Mouse (Mus musculus): Measurements from ENCODE around the gene Apol11b. TPM values are rescaled to one million over a fixed set of nuclear protein-coding genes. Genes with fewer than 3 reads are reported as not detected.
"Not testable (repeated sequence)": the region's sequence is repeated elsewhere in the genome, so short reads cannot be mapped to it uniquely, and the experiment has no call there.

Apol11b gene
- total and polyA plus RNA-seq, 2 experiments from 2014 or later: 0.18 to 0.50 TPM

- not testable (repeated sequence) for DNase-seq (ENCODE audit: low spot score); H3K4me1 ChIP-seq (ENCODE audit: control insufficient read depth, insufficient read depth); H3K4me2 ChIP-seq (ENCODE audit: low read depth, low read length); H3K27me3 ChIP-seq (ENCODE audit: control insufficient read depth, insufficient read depth, low read length); H3K4me3 ChIP-seq (ENCODE audit: low read depth, low read length); ATAC-seq (ENCODE audit: insufficient read depth, low read depth); H3K9ac ChIP-seq (replicated peaks; ENCODE audit: low read depth, low read length); H3K36me3 ChIP-seq (replicated peaks; ENCODE audit: control insufficient read depth, insufficient read depth, low read length); H3K27ac ChIP-seq (ENCODE audit: low read depth); H3K9me3 ChIP-seq (replicated peaks; ENCODE audit: control insufficient read depth, low read length)
- WGBS: 57% methylated on average over 9 of the region's 9 CpGs
- TF ChIP-seq CTCF (IDR thresholded peaks at IDR 0.05; ENCODE audit: low read depth): peak; percentile 34
Observed at GRCm38 (mm10) chr15:77628647-77629046, 14.4 kb downstream of the Apol11b start.

DNA sequence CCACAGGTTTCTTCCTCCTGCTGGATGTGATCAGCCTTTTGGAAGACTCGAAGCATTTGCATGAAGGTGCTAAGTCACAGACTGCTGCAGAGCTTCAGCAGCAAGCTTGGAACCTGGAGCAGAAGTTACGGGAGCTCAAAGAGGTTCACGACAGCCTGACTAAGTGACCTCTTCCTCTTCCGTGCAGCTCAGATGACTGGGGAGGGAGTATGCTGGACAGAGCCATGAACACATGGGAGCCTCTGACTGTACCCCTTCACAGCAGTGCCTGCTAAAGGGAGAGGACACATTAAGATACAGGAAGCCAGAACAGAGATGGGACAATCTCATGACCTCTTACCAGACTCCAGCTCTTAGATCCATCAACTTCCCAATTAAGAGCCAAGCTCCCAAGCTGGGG, 16.6 kb downstream of the Apol11b start:
- not testable (repeated sequence) for H3K4me2 ChIP-seq (ENCODE audit: low read depth, low read length); H3K36me3 ChIP-seq (replicated peaks; ENCODE audit: control insufficient read depth, insufficient read depth, low read length); ATAC-seq (ENCODE audit: insufficient read depth, low read depth); DNase-seq (ENCODE audit: low spot score); H3K9me3 ChIP-seq (replicated peaks; ENCODE audit: control insufficient read depth, low read length); H3K9ac ChIP-seq (replicated peaks; ENCODE audit: low read depth, low read length); H3K27ac ChIP-seq (ENCODE audit: low read depth); H3K27me3 ChIP-seq (ENCODE audit: control insufficient read depth, insufficient read depth, low read length); H3K4me1 ChIP-seq (ENCODE audit: control insufficient read depth, insufficient read depth); H3K4me3 ChIP-seq (ENCODE audit: low read depth, low read length)
- WGBS: 55% methylated on average over 4 of the region's 4 CpGs

- Histone ChIP-seq H3K9me3 (replicated peaks; ENCODE audit: control insufficient read depth, low read length) (no peaks in the 10 kb centered on the region), H3K4me2 (ENCODE audit: low read depth, low read length) (no peak overlapping the region), H3K4me1 (ENCODE audit: control insufficient read depth, insufficient read depth) (no peaks in the 10 kb centered on the region), H3K27me3 (ENCODE audit: control insufficient read depth, insufficient read depth, low read length) (no peaks in the 10 kb centered on the region), H3K27ac (ENCODE audit: low read depth) (no peak overlapping the region), H3K4me3 (ENCODE audit: low read depth, low read length) (no peak overlapping the region), H3K36me3 (replicated peaks; ENCODE audit: control insufficient read depth, insufficient read depth, low read length) (no peaks in the 10 kb centered on the region), H3K9ac (replicated peaks; ENCODE audit: low read depth, low read length) (no peak overlapping the region)
- TF ChIP-seq CTCF (IDR thresholded peaks at IDR 0.05; ENCODE audit: low read depth): no peak
- TF ChIP-seq EP300 (IDR thresholded peaks at IDR 0.05; ENCODE audit: low read depth): no peak
- WGBS: 88% methylated on average over 1 of the region's 1 CpGs
- DNase-seq (ENCODE audit: low spot score) (no peak), ATAC-seq (ENCODE audit: insufficient read depth, low read depth) (no peak)
Observed at GRCm38 (mm10) chr15:77624710-77625109, 18.4 kb downstream of the Apol11b start.

DNA sequence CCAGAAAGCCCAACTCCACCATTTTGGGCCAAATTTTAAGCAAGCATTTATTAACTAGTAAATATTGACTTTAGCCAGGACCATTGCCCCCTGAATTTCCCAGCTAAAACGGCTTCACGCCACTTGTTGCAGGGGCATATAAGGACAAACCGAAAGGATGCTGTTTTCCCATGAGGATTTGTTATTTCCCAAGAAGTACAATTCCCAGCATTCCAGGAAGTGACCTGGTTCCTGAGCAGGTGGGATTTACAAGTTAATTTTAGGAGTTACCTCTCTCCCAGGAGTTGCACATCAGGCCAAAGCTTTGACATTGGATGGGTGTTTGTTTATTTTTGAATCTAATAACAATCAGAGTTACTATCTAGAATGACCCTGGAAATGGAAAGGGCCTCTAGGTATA, 37.0 kb downstream of the Apol11b start:
- Histone ChIP-seq H3K27ac (ENCODE audit: low read depth) (no peak overlapping the region), H3K36me3 (replicated peaks; ENCODE audit: control insufficient read depth, insufficient read depth, low read length) (no peaks in the 10 kb centered on the region), H3K4me3 (ENCODE audit: low read depth, low read length) (no peak overlapping the region), H3K4me1 (ENCODE audit: control insufficient read depth, insufficient read depth) (no peaks in the 10 kb centered on the region), H3K27me3 (ENCODE audit: control insufficient read depth, insufficient read depth, low read length) (no peaks in the 10 kb centered on the region), H3K9me3 (replicated peaks; ENCODE audit: control insufficient read depth, low read length) (no peaks in the 10 kb centered on the region), H3K4me2 (ENCODE audit: low read depth, low read length) (no peak overlapping the region), H3K9ac (replicated peaks; ENCODE audit: low read depth, low read length) (no peak overlapping the region)
- no peak for ATAC-seq (ENCODE audit: insufficient read depth, low read depth)
- WGBS: 79% methylated on average over 3 of the region's 3 CpGs
- no peak for TF ChIP-seq EP300 (IDR thresholded peaks at IDR 0.05; ENCODE audit: low read depth)
- TF ChIP-seq CTCF (IDR thresholded peaks at IDR 0.05; ENCODE audit: low read depth): no peak
- no peak for DNase-seq (ENCODE audit: low spot score)

GRCm38 (mm10) chr15:77598958-77599357, 44.1 kb downstream of the Apol11b start, which contains the start of gene Gm36245:
Gm36245 (plus strand) TSS chr15:77599258.
- 91% methylated on average over 1 of the region's 1 CpGs for WGBS
- DNase-seq (ENCODE audit: low spot score): no peak
- Histone ChIP-seq H3K4me1 (ENCODE audit: control insufficient read depth, insufficient read depth) (no peaks in the 10 kb centered on the region; the same call in 1 of the 2 replicates), H3K9me3 (replicated peaks; ENCODE audit: control insufficient read depth, low read length) (no peaks in the 10 kb centered on the region), H3K9ac (replicated peaks; ENCODE audit: low read depth, low read length) (no peak within 1 kb of the TSS), H3K4me3 (ENCODE audit: low read depth, low read length) (no peak within 1 kb of the TSS), H3K27ac (ENCODE audit: low read depth) (no peak within 1 kb of the TSS), H3K27me3 (ENCODE audit: control insufficient read depth, insufficient read depth, low read length) (no peaks in the 10 kb centered on the region), H3K4me2 (ENCODE audit: low read depth, low read length) (no peak within 1 kb of the TSS), H3K36me3 (replicated peaks; ENCODE audit: control insufficient read depth, insufficient read depth, low read length) (no peaks in the 10 kb centered on the region)
- ATAC-seq (ENCODE audit: insufficient read depth, low read depth): no peak
- TF ChIP-seq CTCF (IDR thresholded peaks at IDR 0.05; ENCODE audit: low read depth) (no peak), EP300 (IDR thresholded peaks at IDR 0.05; ENCODE audit: low read depth) (no peak)

GRCm38 (mm10) chr15:77598429-77598828, 44.7 kb downstream of the Apol11b start:
- ATAC-seq (ENCODE audit: insufficient read depth, low read depth): no peak
- Histone ChIP-seq H3K4me1 (ENCODE audit: control insufficient read depth, insufficient read depth) (no peaks in the 10 kb centered on the region; the same call in 1 of the 2 replicates), H3K9me3 (replicated peaks; ENCODE audit: control insufficient read depth, low read length) (no peaks in the 10 kb centered on the region), H3K36me3 (replicated peaks; ENCODE audit: control insufficient read depth, insufficient read depth, low read length) (no peaks in the 10 kb centered on the region), H3K4me3 (ENCODE audit: low read depth, low read length) (no peak overlapping the region), H3K4me2 (ENCODE audit: low read depth, low read length) (no peak overlapping the region), H3K27ac (ENCODE audit: low read depth) (no peak overlapping the region), H3K9ac (replicated peaks; ENCODE audit: low read depth, low read length) (no peak overlapping the region), H3K27me3 (ENCODE audit: control insufficient read depth, insufficient read depth, low read length) (no peaks in the 10 kb centered on the region)
- no peak for TF ChIP-seq CTCF (IDR thresholded peaks at IDR 0.05; ENCODE audit: low read depth)
- TF ChIP-seq EP300 (IDR thresholded peaks at IDR 0.05; ENCODE audit: low read depth): no peak
- no peak for DNase-seq (ENCODE audit: low spot score)
- 44% methylated on average over 3 of the region's 3 CpGs for WGBS
